Mouse (Mus musculus): ENCODE results near the gene Arhgap28. TPM values are rescaled to one million over a fixed set of nuclear protein-coding genes. Genes with fewer than 3 reads are reported as not detected.

Arhgap28 gene
- 6.7 and 8.5 TPM in 2 replicates for polyA plus RNA-seq (2015; fragmentation: Nextera tagmentation; extraction: Ambion mirVana)

GRCm38 (mm10) chr17:68003741-68004560 lies at the start of gene Arhgap28:
Arhgap28 (minus strand) TSS chr17:68004120.
- under 1% methylated on average over 65 of the region's 65 CpGs for WGBS
- ATAC-seq = peak; percentile 91
- no peaks in the 10 kb centered on the region for H3K9me3 ChIP-seq (ENCODE audit: control insufficient read depth, low read length)
- no peaks in the 10 kb centered on the region for H3K36me3 ChIP-seq (ENCODE audit: control insufficient read depth, insufficient read depth)
- 0 out of 2 replicates have a peak, but pooled peaks cover 2% of the 10 kb centered on the region for H3K27me3 ChIP-seq (replicated peaks; ENCODE audit: control insufficient read depth, insufficient read depth, low read length)
- H3K4me3 ChIP-seq (replicated peaks; ENCODE audit: low read length) = peak within 1 kb of the TSS; percentile 79
- H3K9ac ChIP-seq (replicated peaks; ENCODE audit: low read depth, low read length) = peak within 1 kb of the TSS; percentile 69
- peak within 1 kb of the TSS; percentile 83 for H3K27ac ChIP-seq (ENCODE audit: low read length)
- H3K4me1 ChIP-seq (replicated peaks; ENCODE audit: control insufficient read depth, insufficient read depth, low read length) = peaks cover 9% of the 10 kb centered on the region
- H3K4me2 ChIP-seq (ENCODE audit: low read length) = peak within 1 kb of the TSS; percentile 60

- no peak overlapping the region for H3K27ac ChIP-seq (ENCODE audit: low read length)
- no peaks in the 10 kb centered on the region for H3K36me3 ChIP-seq (ENCODE audit: control insufficient read depth, insufficient read depth)
- no peak overlapping the region for H3K4me2 ChIP-seq (ENCODE audit: low read length)
- no peak overlapping the region for H3K9ac ChIP-seq (replicated peaks; ENCODE audit: low read depth, low read length)
- ATAC-seq = no peak
- no peaks in the 10 kb centered on the region for H3K4me1 ChIP-seq (replicated peaks; ENCODE audit: control insufficient read depth, insufficient read depth, low read length)
- no peak overlapping the region for H3K4me3 ChIP-seq (replicated peaks; ENCODE audit: low read length)
- WGBS = 69% methylated on average over 7 of the region's 7 CpGs
- no peaks in the 10 kb centered on the region for H3K9me3 ChIP-seq (ENCODE audit: control insufficient read depth, low read length)
- no peaks in the 10 kb centered on the region for H3K27me3 ChIP-seq (replicated peaks; ENCODE audit: control insufficient read depth, insufficient read depth, low read length)
These were observed 42.4 kb upstream of the Arhgap28 start for GRCm38 (mm10) chr17:68046341-68046675.

GRCm38 (mm10) chr17:68045655-68046340 lies 41.9 kb upstream of the Arhgap28 start:
- H3K36me3 ChIP-seq (ENCODE audit: control insufficient read depth, insufficient read depth) = no peaks in the 10 kb centered on the region
- no peak for ATAC-seq
- no peak overlapping the region for H3K4me2 ChIP-seq (ENCODE audit: low read length)
- no peaks in the 10 kb centered on the region for H3K27me3 ChIP-seq (replicated peaks; ENCODE audit: control insufficient read depth, insufficient read depth, low read length)
- H3K9ac ChIP-seq (replicated peaks; ENCODE audit: low read depth, low read length) = no peak overlapping the region
- H3K9me3 ChIP-seq (ENCODE audit: control insufficient read depth, low read length) = no peaks in the 10 kb centered on the region
- no peak overlapping the region for H3K4me3 ChIP-seq (replicated peaks; ENCODE audit: low read length)
- no peak overlapping the region for H3K27ac ChIP-seq (ENCODE audit: low read length)
- no peaks in the 10 kb centered on the region for H3K4me1 ChIP-seq (replicated peaks; ENCODE audit: control insufficient read depth, insufficient read depth, low read length)
- WGBS = 69% methylated on average over 8 of the region's 8 CpGs

- H3K4me3 ChIP-seq (replicated peaks; ENCODE audit: low read length) = no peak overlapping the region
- H3K36me3 ChIP-seq (ENCODE audit: control insufficient read depth, insufficient read depth) = no peaks in the 10 kb centered on the region
- ATAC-seq = no peak
- H3K9ac ChIP-seq (replicated peaks; ENCODE audit: low read depth, low read length) = no peak overlapping the region
- H3K9me3 ChIP-seq (ENCODE audit: control insufficient read depth, low read length) = no peaks in the 10 kb centered on the region
- 94% methylated on average over 4 of the region's 4 CpGs for WGBS
- no peak overlapping the region for H3K4me2 ChIP-seq (ENCODE audit: low read length)
- no peaks in the 10 kb centered on the region for H3K27me3 ChIP-seq (replicated peaks; ENCODE audit: control insufficient read depth, insufficient read depth, low read length)
- H3K27ac ChIP-seq (ENCODE audit: low read length) = no peak overlapping the region
- no peaks in the 10 kb centered on the region for H3K4me1 ChIP-seq (replicated peaks; ENCODE audit: control insufficient read depth, insufficient read depth, low read length)
These were observed 38.5 kb upstream of the Arhgap28 start for GRCm38 (mm10) chr17:68042377-68042776.

GRCm38 (mm10) chr17:68037011-68037410 lies 33.1 kb upstream of the Arhgap28 start:
- Histone ChIP-seq H3K27ac (ENCODE audit: low read length) (no peak overlapping the region), H3K27me3 (replicated peaks; ENCODE audit: control insufficient read depth, insufficient read depth, low read length) (no peaks in the 10 kb centered on the region), H3K4me3 (replicated peaks; ENCODE audit: low read length) (no peak overlapping the region), H3K36me3 (ENCODE audit: control insufficient read depth, insufficient read depth) (no peaks in the 10 kb centered on the region), H3K4me1 (replicated peaks; ENCODE audit: control insufficient read depth, insufficient read depth, low read length) (no peaks in the 10 kb centered on the region), H3K4me2 (ENCODE audit: low read length) (no peak overlapping the region), H3K9ac (replicated peaks; ENCODE audit: low read depth, low read length) (no peak overlapping the region), H3K9me3 (ENCODE audit: control insufficient read depth, low read length) (no peaks in the 10 kb centered on the region)
- 91% methylated on average over 1 of the region's 1 CpGs for WGBS
- ATAC-seq = no peak

GRCm38 (mm10) chr17:68029495-68029894 lies 25.6 kb upstream of the Arhgap28 start:
- WGBS = 76% methylated on average over 5 of the region's 5 CpGs
- H3K4me2 ChIP-seq (ENCODE audit: low read length) = no peak overlapping the region
- H3K27ac ChIP-seq (ENCODE audit: low read length) = no peak overlapping the region

GRCm38 (mm10) chr17:68028519-68028918 lies 24.6 kb upstream of the Arhgap28 start:
- Histone ChIP-seq H3K9me3 (ENCODE audit: control insufficient read depth, low read length) (no peaks in the 10 kb centered on the region), H3K9ac (replicated peaks; ENCODE audit: low read depth, low read length) (no peak overlapping the region), H3K4me2 (ENCODE audit: low read length) (no peak overlapping the region), H3K4me3 (replicated peaks; ENCODE audit: low read length) (no peak overlapping the region), H3K4me1 (replicated peaks; ENCODE audit: control insufficient read depth, insufficient read depth, low read length) (no peaks in the 10 kb centered on the region), H3K27ac (ENCODE audit: low read length) (no peak overlapping the region), H3K27me3 (replicated peaks; ENCODE audit: control insufficient read depth, insufficient read depth, low read length) (no peaks in the 10 kb centered on the region), H3K36me3 (ENCODE audit: control insufficient read depth, insufficient read depth) (no peaks in the 10 kb centered on the region)
- 97% methylated on average over 4 of the region's 4 CpGs for WGBS
- ATAC-seq = no peak

More at GRCm38 (mm10) chr17:68029495-68029894, 25.6 kb upstream of the Arhgap28 start:
- H3K9ac ChIP-seq (replicated peaks; ENCODE audit: low read depth, low read length) = no peak overlapping the region
- no peak for ATAC-seq
- no peaks in the 10 kb centered on the region for H3K36me3 ChIP-seq (ENCODE audit: control insufficient read depth, insufficient read depth)
- no peaks in the 10 kb centered on the region for H3K4me1 ChIP-seq (replicated peaks; ENCODE audit: control insufficient read depth, insufficient read depth, low read length)
- no peaks in the 10 kb centered on the region for H3K9me3 ChIP-seq (ENCODE audit: control insufficient read depth, low read length)
- no peak overlapping the region for H3K4me3 ChIP-seq (replicated peaks; ENCODE audit: low read length)
- no peaks in the 10 kb centered on the region for H3K27me3 ChIP-seq (replicated peaks; ENCODE audit: control insufficient read depth, insufficient read depth, low read length)

GRCm38 (mm10) chr17:68024327-68024726 lies 20.4 kb upstream of the Arhgap28 start:
- H3K9me3 ChIP-seq (ENCODE audit: control insufficient read depth, low read length) = no peaks in the 10 kb centered on the region
- no peaks in the 10 kb centered on the region for H3K27me3 ChIP-seq (replicated peaks; ENCODE audit: control insufficient read depth, insufficient read depth, low read length)
- H3K27ac ChIP-seq (ENCODE audit: low read length) = no peak overlapping the region
- 82% methylated on average over 7 of the region's 7 CpGs for WGBS
- H3K4me3 ChIP-seq (replicated peaks; ENCODE audit: low read length) = no peak overlapping the region
- no peaks in the 10 kb centered on the region for H3K36me3 ChIP-seq (ENCODE audit: control insufficient read depth, insufficient read depth)
- H3K4me2 ChIP-seq (ENCODE audit: low read length) = no peak overlapping the region
- H3K4me1 ChIP-seq (replicated peaks; ENCODE audit: control insufficient read depth, insufficient read depth, low read length) = no peaks in the 10 kb centered on the region
- H3K9ac ChIP-seq (replicated peaks; ENCODE audit: low read depth, low read length) = no peak overlapping the region
- ATAC-seq = no peak

GRCm38 (mm10) chr17:68019466-68020065 lies 15.6 kb upstream of the Arhgap28 start:
- Histone ChIP-seq H3K4me1 (replicated peaks; ENCODE audit: control insufficient read depth, insufficient read depth, low read length) (no peaks in the 10 kb centered on the region), H3K27me3 (replicated peaks; ENCODE audit: control insufficient read depth, insufficient read depth, low read length) (no peaks in the 10 kb centered on the region), H3K9ac (replicated peaks; ENCODE audit: low read depth, low read length) (no peak overlapping the region), H3K36me3 (ENCODE audit: control insufficient read depth, insufficient read depth) (no peaks in the 10 kb centered on the region), H3K27ac (ENCODE audit: low read length) (no peak overlapping the region), H3K9me3 (ENCODE audit: control insufficient read depth, low read length) (no peaks in the 10 kb centered on the region), H3K4me3 (replicated peaks; ENCODE audit: low read length) (no peak overlapping the region), H3K4me2 (ENCODE audit: low read length) (no peak overlapping the region)
- no peak for ATAC-seq
- 85% methylated on average over 15 of the region's 15 CpGs for WGBS

Data from forebrain, embryonic 16.5 days (tissue).